Mouse (Mus musculus): ENCODE data around the gene Amn. TPM values are rescaled to one million over a fixed set of nuclear protein-coding genes. Genes with fewer than 3 reads are reported as not detected.

Gene Amn
- total and polyA plus RNA-seq, 2 experiments from 2014 or later = 0.90 to 7.5 TPM

- TF ChIP-seq CTCF (IDR thresholded peaks at IDR 0.05; ENCODE audit: low read depth) = no peak
- TF ChIP-seq EP300 (IDR thresholded peaks at IDR 0.05; ENCODE audit: low read depth) = no peak
- no peak for ATAC-seq (ENCODE audit: insufficient read depth, low read depth)
- peaks cover 36% of the 10 kb centered on the region for H3K27me3 ChIP-seq (ENCODE audit: control insufficient read depth, insufficient read depth, low read length)
These were observed 3.1 kb upstream of the Amn start for GRCm38 (mm10) chr12:111267673-111268325.

GRCm38 (mm10) chr12:111271406-111271805, 511 bp downstream of the Amn start:
- H3K9ac ChIP-seq (replicated peaks; ENCODE audit: low read depth, low read length) = no peak overlapping the region
- DNase-seq (ENCODE audit: low spot score) (no peak), ATAC-seq (ENCODE audit: insufficient read depth, low read depth) (no peak)
- H3K36me3 ChIP-seq (replicated peaks; ENCODE audit: control insufficient read depth, insufficient read depth, low read length) = no peaks in the 10 kb centered on the region
- H3K9me3 ChIP-seq (replicated peaks; ENCODE audit: control insufficient read depth, low read length) = no peaks in the 10 kb centered on the region
- H3K27me3 ChIP-seq (ENCODE audit: control insufficient read depth, insufficient read depth, low read length) = peaks cover 72% of the 10 kb centered on the region
- H3K4me1 ChIP-seq (ENCODE audit: control insufficient read depth, insufficient read depth) = peaks cover 16% of the 10 kb centered on the region
- H3K4me3 ChIP-seq (ENCODE audit: low read depth, low read length) = 0 out of 2 replicates have a peak overlapping the region, but pooled peaks have one; percentile 20
- no peak overlapping the region for H3K4me2 ChIP-seq (ENCODE audit: low read depth, low read length)
- TF ChIP-seq EP300 (IDR thresholded peaks at IDR 0.05; ENCODE audit: low read depth) (no peak), CTCF (IDR thresholded peaks at IDR 0.05; ENCODE audit: low read depth) (no peak)
- 8% methylated on average over 25 of the region's 28 CpGs for WGBS
- H3K27ac ChIP-seq (ENCODE audit: low read depth) = no peak overlapping the region

More at GRCm38 (mm10) chr12:111267673-111268325, 3.1 kb upstream of the Amn start:
- H3K4me2 ChIP-seq (ENCODE audit: low read depth, low read length) = no peak overlapping the region
- H3K9me3 ChIP-seq (replicated peaks; ENCODE audit: control insufficient read depth, low read length) = no peaks in the 10 kb centered on the region
- WGBS = 69% methylated on average over 4 of the region's 4 CpGs
- no peaks in the 10 kb centered on the region for H3K4me1 ChIP-seq (ENCODE audit: control insufficient read depth, insufficient read depth)
- H3K9ac ChIP-seq (replicated peaks; ENCODE audit: low read depth, low read length) = no peak overlapping the region
- H3K27ac ChIP-seq (ENCODE audit: low read depth) = no peak overlapping the region
- no peak overlapping the region for H3K4me3 ChIP-seq (ENCODE audit: low read depth, low read length)
- 0 out of 2 replicates have a peak, but pooled peaks cover 5% of the 10 kb centered on the region for H3K36me3 ChIP-seq (replicated peaks; ENCODE audit: control insufficient read depth, insufficient read depth, low read length)
- DNase-seq (ENCODE audit: low spot score) = no peak

- H3K9ac ChIP-seq (replicated peaks; ENCODE audit: low read depth, low read length) = no peak overlapping the region
- no peaks in the 10 kb centered on the region for H3K9me3 ChIP-seq (replicated peaks; ENCODE audit: control insufficient read depth, low read length)
- peaks cover 78% of the 10 kb centered on the region for H3K27me3 ChIP-seq (ENCODE audit: control insufficient read depth, insufficient read depth, low read length)
- no peak for ATAC-seq (ENCODE audit: insufficient read depth, low read depth)
- no peak for TF ChIP-seq EP300 (IDR thresholded peaks at IDR 0.05; ENCODE audit: low read depth)
- TF ChIP-seq CTCF (IDR thresholded peaks at IDR 0.05; ENCODE audit: low read depth) = no peak
- no peak overlapping the region for H3K4me2 ChIP-seq (ENCODE audit: low read depth, low read length)
- 18% methylated on average over 8 of the region's 8 CpGs for WGBS
- peaks cover 16% of the 10 kb centered on the region for H3K4me1 ChIP-seq (ENCODE audit: control insufficient read depth, insufficient read depth)
- no peak for DNase-seq (ENCODE audit: low spot score)
- H3K36me3 ChIP-seq (replicated peaks; ENCODE audit: control insufficient read depth, insufficient read depth, low read length) = no peaks in the 10 kb centered on the region
- no peak overlapping the region for H3K27ac ChIP-seq (ENCODE audit: low read depth)
- H3K4me3 ChIP-seq (ENCODE audit: low read depth, low read length) = peak overlapping the region; percentile 8; the same call in 1 of the 2 replicates
These were observed 1.1 kb downstream of the Amn start for GRCm38 (mm10) chr12:111271966-111272365.

- DNase-seq (ENCODE audit: low spot score) (peak; percentile 52), ATAC-seq (ENCODE audit: insufficient read depth, low read depth) (0 out of 2 replicates have a peak, but pooled peaks have one; percentile 18)
- Histone ChIP-seq H3K27ac (ENCODE audit: low read depth) (no peak overlapping the region), H3K4me2 (ENCODE audit: low read depth, low read length) (no peak overlapping the region), H3K27me3 (ENCODE audit: control insufficient read depth, insufficient read depth, low read length) (peaks cover 80% of the 10 kb centered on the region), H3K9me3 (replicated peaks; ENCODE audit: control insufficient read depth, low read length) (no peaks in the 10 kb centered on the region), H3K36me3 (replicated peaks; ENCODE audit: control insufficient read depth, insufficient read depth, low read length) (no peaks in the 10 kb centered on the region), H3K4me3 (ENCODE audit: low read depth, low read length) (no peak overlapping the region), H3K4me1 (ENCODE audit: control insufficient read depth, insufficient read depth) (peaks cover 16% of the 10 kb centered on the region), H3K9ac (replicated peaks; ENCODE audit: low read depth, low read length) (no peak overlapping the region)
- WGBS = 21% methylated on average over 12 of the region's 12 CpGs
- TF ChIP-seq EP300 (IDR thresholded peaks at IDR 0.05; ENCODE audit: low read depth) (no peak), CTCF (IDR thresholded peaks at IDR 0.05; ENCODE audit: low read depth) (peak; percentile 82)
These were observed 1.5 kb downstream of the Amn start for GRCm38 (mm10) chr12:111272420-111272819.

- H3K4me3 ChIP-seq (ENCODE audit: low read depth, low read length) = peak overlapping the region; percentile 42
- H3K36me3 ChIP-seq (replicated peaks; ENCODE audit: control insufficient read depth, insufficient read depth, low read length) = no peaks in the 10 kb centered on the region
- H3K9ac ChIP-seq (replicated peaks; ENCODE audit: low read depth, low read length) = 0 out of 2 replicates have a peak overlapping the region, but pooled peaks have one; percentile 20
- DNase-seq (ENCODE audit: low spot score) (no peak), ATAC-seq (ENCODE audit: insufficient read depth, low read depth) (no peak)
- TF ChIP-seq CTCF (IDR thresholded peaks at IDR 0.05; ENCODE audit: low read depth) (no peak), EP300 (IDR thresholded peaks at IDR 0.05; ENCODE audit: low read depth) (no peak)
- no peak overlapping the region for H3K27ac ChIP-seq (ENCODE audit: low read depth)
- WGBS = 6% methylated on average over 28 of the region's 28 CpGs
- H3K9me3 ChIP-seq (replicated peaks; ENCODE audit: control insufficient read depth, low read length) = no peaks in the 10 kb centered on the region; the same call in 1 of the 2 replicates
- H3K4me2 ChIP-seq (ENCODE audit: low read depth, low read length) = peak overlapping the region; percentile 63
- peaks cover 80% of the 10 kb centered on the region for H3K27me3 ChIP-seq (ENCODE audit: control insufficient read depth, insufficient read depth, low read length)
- peaks cover 16% of the 10 kb centered on the region for H3K4me1 ChIP-seq (ENCODE audit: control insufficient read depth, insufficient read depth)
These were observed 3.1 kb downstream of the Amn start for GRCm38 (mm10) chr12:111274006-111274405.

All from heart, postnatal 0 days (tissue).